Mouse (Mus musculus) E14TG2a.4 (cell line): ENCODE results near the gene Akain1.

ENCODE experiments used
- CTCF ChIP-seq: conservative IDR thresholded peaks from 2 replicates; pipeline ENCODE4 v1.5.1; 2014; ENCODE audit warnings: low read length
- NANOG ChIP-seq: IDR thresholded peaks from 2 replicates; pipeline ENCODE4 v1.6.1; 2014; ENCODE audit warnings: borderline replicate concordance, low read length, mixed read lengths
- POU5F1 ChIP-seq: IDR thresholded peaks from 2 replicates; pipeline ENCODE4 v1.6.1; 2014; ENCODE audit warnings: low read length, borderline replicate concordance

DNA sequence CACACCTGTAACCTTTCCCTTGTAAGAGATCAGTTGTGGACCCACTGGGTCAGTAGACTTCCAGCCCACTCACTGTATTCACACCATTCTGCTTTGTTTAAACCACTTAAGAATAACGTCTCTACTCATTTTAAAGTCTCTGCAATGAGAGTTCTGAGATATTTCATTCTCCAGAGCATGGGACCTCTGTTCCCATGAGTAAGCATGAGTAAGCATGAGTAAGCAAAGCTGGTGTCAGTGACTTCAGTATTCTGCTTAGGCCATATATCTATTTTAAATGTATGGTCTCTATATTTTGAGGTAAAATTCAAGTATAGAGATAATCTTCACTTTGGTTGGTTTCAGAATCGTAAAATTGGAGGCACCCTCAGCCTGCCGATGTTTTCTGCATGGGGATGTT is 57.0 kb downstream of the Akain1 start:
- TF ChIP-seq CTCF (no peak), NANOG (no peak), POU5F1 (no peak)
